Mouse (Mus musculus) B cell, adult 67 days (primary cell): ENCODE measurements around the gene Zfp36l3. TPM values are rescaled to one million over a fixed set of nuclear protein-coding genes. Genes with fewer than 3 reads are reported as not detected.

Experiments
- total RNA-seq, 2 experiments: library from RNA; stranded (reverse); gene quantifications; 4 replicates each; pipeline ENCODE4 v1.2.4; 2023

Zfp36l3 gene
- not detected for total RNA-seq

GRCm38 (mm10) chrX:53776276-53776675 is at the start of gene Zfp36l3:
Gene Zfp36l3 (minus strand): TSS chrX:53776394.

GRCm38 (mm10) chrX:53797519-53797918 is 21.3 kb upstream of the Zfp36l3 start, which contains the start of gene Xlr:
Gene Xlr (minus strand): TSS chrX:53797706.

GRCm38 (mm10) chrX:53757736-53758135 is 18.5 kb downstream of the Zfp36l3 start, which contains the start of gene 1700013H16Rik:
Gene 1700013H16Rik (minus strand): TSS chrX:53757831.

GRCm38 (mm10) chrX:53724596-53724995 is 51.6 kb downstream of the Zfp36l3 start, which contains the start of gene 4930502E18Rik:
Gene 4930502E18Rik (plus strand): TSS chrX:53724826.

Other genes starting within 250 kb of the Zfp36l3 start
- 1 to 10 TPM in 1 of 2 experiments, not detected in 1; 5.2 TPM for gene Rtl8c, start 168.4 kb downstream of the Zfp36l3 start, total RNA-seq
- not detected for gene Gm14597, start 167.4 kb downstream of the Zfp36l3 start, total RNA-seq
- 10 to 100 TPM; 10.1 to 18.7 TPM for gene Rtl8a, start 132.7 kb downstream of the Zfp36l3 start, total RNA-seq
- 10 to 100 TPM in 1 of 2 experiments, 1 to 10 TPM in 1; 5.3 to 15.7 TPM for gene Rtl8b, start 106.0 kb downstream of the Zfp36l3 start, total RNA-seq
- gene 4930502E18Rik, start 51.6 kb downstream of the Zfp36l3 start, total RNA-seq, result not detected
- gene 1700013H16Rik, start 18.6 kb downstream of the Zfp36l3 start, total RNA-seq, result not detected
- gene Xlr, start 21.3 kb upstream of the Zfp36l3 start, total RNA-seq, result 1 to 10 TPM in 1 of 2 experiments, not detected in 1; 1.0 TPM